Mouse (Mus musculus): Measurements from ENCODE around the gene Syt9.

DNA sequence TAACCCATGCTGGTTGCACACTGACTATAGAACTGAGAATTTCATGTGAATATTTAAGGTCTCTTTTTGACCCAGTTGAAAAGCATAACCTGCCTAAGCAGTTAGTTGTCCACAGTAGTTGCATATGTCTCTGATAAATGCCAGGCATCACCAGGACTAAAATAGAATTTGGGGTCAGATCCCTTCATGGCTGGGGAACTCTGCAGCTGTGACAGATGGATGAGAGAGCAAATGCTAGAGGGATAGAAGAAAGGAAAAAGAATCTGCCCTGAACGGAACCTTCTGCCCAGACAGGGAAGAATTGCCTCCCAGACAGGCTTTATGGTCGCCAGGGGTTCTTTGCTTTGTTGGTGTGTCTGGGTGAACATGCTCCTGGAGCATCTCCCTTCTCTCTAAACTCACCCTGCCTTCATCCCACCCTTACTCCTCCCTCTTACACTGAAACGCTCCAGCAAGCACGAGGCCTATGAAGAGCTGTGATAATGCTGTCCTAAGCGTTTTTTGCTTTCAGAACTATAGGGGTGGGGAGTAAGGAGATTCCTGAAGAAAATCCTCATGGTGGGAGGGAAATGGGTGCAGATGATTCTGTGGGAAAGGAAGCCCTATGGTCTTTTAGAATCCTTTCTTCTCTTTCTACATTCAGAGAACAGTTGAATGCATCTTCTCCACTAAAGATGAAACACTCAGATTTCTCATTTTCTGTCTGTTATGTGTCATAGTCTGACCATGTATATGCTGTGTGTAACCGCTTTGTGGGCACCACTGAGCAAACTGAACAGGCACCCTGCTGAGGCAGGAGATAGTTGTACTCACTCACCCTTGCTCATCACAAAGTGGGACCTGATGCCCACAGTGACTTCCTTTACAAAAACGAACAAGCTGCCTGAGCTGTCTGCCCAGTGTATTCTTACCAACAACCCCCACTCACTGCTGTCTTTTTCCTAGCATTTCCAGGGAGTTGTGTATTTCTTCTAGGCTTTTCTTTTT lies 108.7 kb downstream of the Syt9 start:
- TF ChIP-seq CTCF (IDR thresholded peaks at IDR 0.05) = no peak
- no peak for TF ChIP-seq EP300 (IDR thresholded peaks at IDR 0.05)

Measured in lung, postnatal 0 days (tissue).